Mouse (Mus musculus) G1E (cell line): Measurements from ENCODE around the gene Med13l.

Experiments used
- CTCF ChIP-seq: IDR thresholded peaks from 2 replicates; pipeline ENCODE4 v1.5.1; 2012; ENCODE audit warnings: low read depth, low read length, inconsistent platforms, mixed read lengths
- GATA1 ChIP-seq: IDR thresholded peaks from 2 replicates; pipeline ENCODE4 v1.6.1; 2012; ENCODE audit warnings: borderline replicate concordance, low read length, inconsistent platforms, mixed read lengths
- POLR2AphosphoS5 ChIP-seq: IDR thresholded peaks from 2 replicates; pipeline ENCODE4 v1.6.1; 2012; ENCODE audit warnings: low read depth, low read length, inconsistent platforms; ENCODE audit not compliant: insufficient replicate concordance

- TF ChIP-seq CTCF (no peak), POLR2AphosphoS5 (no peak), GATA1 (no peak)
Measured at GRCm38 (mm10) chr5:118732651-118733050, 172.2 kb downstream of the Med13l start.
